Mouse (Mus musculus): Measurements from ENCODE around the gene Slc6a8.

GRCm38 (mm10) chrX:73663143-73663542 lies 9.8 kb upstream of the Slc6a8 start:
- TF ChIP-seq CTCF (IDR thresholded peaks at IDR 0.05; ENCODE audit: low read depth, low read length) = no peak
- TF ChIP-seq EP300 (IDR thresholded peaks at IDR 0.05; ENCODE audit: insufficient read depth, low read depth, low read length) = no peak
- no peak for TF ChIP-seq POLR2A (IDR thresholded peaks at IDR 0.05; ENCODE audit: insufficient read depth, low read length)
